Mouse (Mus musculus) brain, adult 10 weeks (tissue): ENCODE data around the gene Tut4. TPM values are rescaled to one million over a fixed set of nuclear protein-coding genes. Genes with fewer than 3 reads are reported as not detected.

Experiments used
- polyA plus RNA-seq: library from polyadenylated mRNA; stranded (reverse); fragments of 350-450 nt; fragmentation: Illumina TruSeq; extraction: RNeasy Lipid Tissue Mini Kit (QIAGEN cat#74804); gene quantifications from one replicate; pipeline ENCODE4 v1.2.3, GENCODE M21; 2015; ENCODE audit warnings: low read depth, low replicate concordance

The Tut4 gene
- polyA plus RNA-seq, result 24.3 TPM

GRCm38 (mm10) chr4:108459231-108460155 lies at the start of gene Tut4:
Gene Tut4 (plus strand): TSS chr4:108459426.

GRCm38 (mm10) chr4:108578840-108579742 lies 119.9 kb downstream of the Tut4 start, which contains the start of the genes Prpf38a and Orc1:
Gene Prpf38a (minus strand): TSS chr4:108579336.
Gene Orc1 (plus strand): TSS chr4:108579423.

Other genes with a start within 250 kb of the Tut4 start
- not detected for gene Zyg11a, start 241.4 kb upstream of the Tut4 start, polyA plus RNA-seq
- 65.2 TPM for gene Zyg11b, start 158.3 kb upstream of the Tut4 start, polyA plus RNA-seq
- gene Coa7, start 131.3 kb upstream of the Tut4 start, polyA plus RNA-seq, result 23.9 TPM
- gene Shisal2a, start 76.1 kb upstream of the Tut4 start, polyA plus RNA-seq, result not detected
- gene Gpx7, start 52.5 kb upstream of the Tut4 start, polyA plus RNA-seq, result 8.4 TPM
- gene Prpf38a, start 119.9 kb downstream of the Tut4 start, polyA plus RNA-seq, result 41.5 TPM
- gene Orc1, start 120.0 kb downstream of the Tut4 start, polyA plus RNA-seq, result 0.24 TPM
- gene Cc2d1b, start 160.5 kb downstream of the Tut4 start, polyA plus RNA-seq, result 26.5 TPM